Mouse (Mus musculus) adrenal gland, postnatal 10 days (tissue): ENCODE measurements around the gene Nrros. TPM values are rescaled to one million over a fixed set of nuclear protein-coding genes. Genes with fewer than 3 reads are reported as not detected.

ENCODE experiments used
- DNase-seq: peaks from one replicate; pipeline ENCODE4 v3.0.0; 2021; ENCODE audit warnings: mixed read lengths
- total RNA-seq, 2 experiments: library from RNA; stranded (reverse); gene quantifications; 2 replicates each; pipeline ENCODE4 v1.2.3; 2021

Nrros gene
- total RNA-seq, 2 experiments from 2014 or later, result 11.0 to 16.4 TPM

DNA sequence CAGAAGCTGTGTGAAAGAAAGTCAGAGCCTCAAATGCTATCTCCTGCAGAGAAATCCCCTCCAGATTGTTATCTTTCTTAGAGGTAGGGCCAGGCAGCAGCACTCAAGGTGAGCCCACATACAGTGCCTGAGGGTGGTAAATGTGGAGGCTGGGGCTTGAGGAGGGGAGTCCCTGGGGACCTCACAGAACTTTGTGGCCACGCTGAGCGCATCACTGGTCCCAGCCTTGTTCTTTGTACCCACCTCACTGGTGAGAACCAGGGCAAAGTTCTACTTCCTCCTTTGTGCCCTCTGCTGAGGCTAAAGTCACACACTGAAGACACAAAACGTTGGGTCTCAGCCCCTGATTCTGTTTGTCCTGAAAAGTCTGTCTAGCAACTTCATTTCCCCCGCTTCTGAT lies 2.0 kb downstream of the Nrros start:
- DNase-seq, result no peak

DNA sequence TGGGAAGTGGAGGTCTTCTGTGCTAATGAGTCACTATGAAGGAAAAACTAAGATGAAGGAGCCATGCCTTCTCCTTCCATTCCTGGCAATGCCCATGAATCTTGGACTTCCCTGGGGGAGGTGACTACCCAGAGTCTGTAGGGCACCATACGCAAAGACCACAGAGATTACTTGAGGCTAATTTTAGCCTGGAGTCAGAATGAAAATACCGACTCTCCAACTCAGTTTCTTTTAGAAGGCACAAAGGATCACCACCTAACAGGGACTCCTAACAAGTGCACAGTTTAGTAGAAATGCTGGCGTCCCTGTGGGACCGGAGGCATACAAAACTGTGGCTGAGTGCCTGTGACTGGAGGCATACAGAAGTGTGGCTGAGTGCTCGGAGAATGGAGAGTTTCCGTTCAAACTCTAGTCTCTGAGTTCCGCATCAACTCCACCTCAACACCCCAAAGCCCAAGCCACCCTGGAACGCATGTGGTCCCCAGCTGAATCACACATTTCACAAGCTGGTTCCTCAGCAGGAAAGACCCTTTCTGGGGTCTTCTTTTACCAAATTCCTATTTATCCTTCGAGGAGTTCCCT lies 4.6 kb downstream of the Nrros start:
- no peak for DNase-seq

DNA sequence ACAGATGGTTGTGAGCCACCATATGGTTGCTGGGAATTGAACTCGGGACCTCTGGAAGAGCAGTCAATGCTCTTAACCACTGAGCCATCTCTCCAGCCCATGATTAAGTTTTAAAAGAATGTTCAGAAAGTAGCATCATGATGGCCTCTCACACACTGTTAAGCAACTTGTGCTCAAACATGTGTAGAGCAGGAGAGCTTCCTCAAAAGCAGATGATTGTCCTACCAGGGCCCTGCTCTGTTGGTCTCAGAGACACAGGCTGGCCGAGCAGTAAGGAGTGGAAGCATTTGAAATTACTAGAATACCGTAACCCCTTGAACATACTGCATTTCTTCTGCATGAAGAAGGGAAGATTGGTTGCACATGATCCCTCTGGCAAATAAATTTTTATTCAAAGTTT lies 6.4 kb downstream of the Nrros start:
- no peak for DNase-seq

DNA sequence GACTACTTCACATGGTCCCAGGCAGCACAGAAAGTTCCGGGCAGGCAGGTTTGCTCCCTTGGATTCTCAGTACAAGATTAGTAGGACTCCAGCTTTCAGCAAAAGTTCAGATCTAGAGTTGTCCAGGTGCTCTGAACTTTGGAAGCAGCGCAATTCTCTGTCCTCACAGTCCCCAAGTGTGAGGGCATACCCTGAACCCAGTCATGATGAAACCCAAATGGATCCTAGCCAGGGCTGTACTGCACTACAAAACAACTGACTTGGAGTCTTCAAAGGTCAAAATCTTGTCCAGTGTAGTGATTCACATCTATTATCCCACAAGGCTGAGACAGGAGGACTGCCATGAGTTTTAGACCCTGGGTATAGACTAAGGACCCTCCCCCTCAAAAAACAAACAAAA lies 8.0 kb downstream of the Nrros start:
- DNase-seq, result peak; percentile 50

DNA sequence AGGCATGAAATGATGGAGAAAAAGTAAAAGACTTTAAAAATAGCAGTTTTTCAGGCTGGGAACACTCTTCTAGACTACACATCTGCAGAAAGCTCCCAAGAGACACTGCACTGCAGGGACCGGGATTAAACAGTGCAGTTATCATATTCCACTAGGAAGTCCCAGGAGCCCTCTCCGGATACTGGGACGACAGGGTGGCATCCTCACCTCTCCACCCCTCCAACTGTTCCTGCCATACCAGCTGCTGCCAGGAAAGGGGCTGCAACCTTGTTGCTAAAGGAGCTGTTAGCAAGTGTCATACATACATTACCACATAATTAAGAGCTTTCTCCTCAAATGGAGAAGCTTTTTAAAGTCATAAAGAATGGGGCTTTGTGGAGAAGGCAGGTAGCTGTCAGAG lies 8.7 kb downstream of the Nrros start:
- DNase-seq, result no peak

DNA sequence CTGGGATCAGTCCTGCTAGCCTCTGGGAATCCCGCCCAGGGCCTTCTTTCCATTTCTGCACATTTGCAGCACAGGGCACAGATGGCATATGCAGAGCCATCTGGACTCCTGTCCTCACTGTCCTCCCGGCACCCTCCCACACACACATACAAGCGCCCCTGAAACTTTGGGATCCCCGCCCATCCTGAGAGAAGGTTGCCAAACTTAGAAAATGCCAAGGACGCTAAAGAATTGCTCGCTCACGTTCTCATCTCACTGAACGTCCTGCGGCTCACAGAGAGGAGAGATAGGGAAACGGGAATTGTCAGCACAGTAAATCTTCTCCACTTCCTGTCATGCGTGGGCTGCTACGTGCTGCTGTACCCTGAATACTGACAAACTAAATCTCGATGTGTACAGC lies 11.0 kb downstream of the Nrros start:
- peak; percentile 83 for DNase-seq

DNA sequence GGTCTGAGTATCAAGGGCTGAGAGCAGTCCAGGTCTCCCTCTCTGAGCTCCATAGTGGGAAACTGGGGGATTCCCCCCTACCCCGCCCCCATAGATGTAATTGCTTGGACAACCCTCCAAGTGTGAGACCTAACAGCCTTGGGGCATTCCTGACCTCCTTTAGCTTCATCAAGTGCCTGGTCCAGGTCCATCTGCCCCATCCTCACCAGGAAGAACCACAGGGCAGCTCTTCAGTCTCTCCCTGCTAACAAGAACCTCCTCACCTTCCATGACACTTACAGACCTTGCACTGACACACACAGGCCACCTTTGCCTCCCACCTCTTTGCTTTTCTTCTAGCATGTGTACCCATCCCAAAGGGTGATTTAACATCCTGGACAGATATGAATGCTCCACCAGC lies 11.4 kb downstream of the Nrros start:
- DNase-seq, result no peak

DNA sequence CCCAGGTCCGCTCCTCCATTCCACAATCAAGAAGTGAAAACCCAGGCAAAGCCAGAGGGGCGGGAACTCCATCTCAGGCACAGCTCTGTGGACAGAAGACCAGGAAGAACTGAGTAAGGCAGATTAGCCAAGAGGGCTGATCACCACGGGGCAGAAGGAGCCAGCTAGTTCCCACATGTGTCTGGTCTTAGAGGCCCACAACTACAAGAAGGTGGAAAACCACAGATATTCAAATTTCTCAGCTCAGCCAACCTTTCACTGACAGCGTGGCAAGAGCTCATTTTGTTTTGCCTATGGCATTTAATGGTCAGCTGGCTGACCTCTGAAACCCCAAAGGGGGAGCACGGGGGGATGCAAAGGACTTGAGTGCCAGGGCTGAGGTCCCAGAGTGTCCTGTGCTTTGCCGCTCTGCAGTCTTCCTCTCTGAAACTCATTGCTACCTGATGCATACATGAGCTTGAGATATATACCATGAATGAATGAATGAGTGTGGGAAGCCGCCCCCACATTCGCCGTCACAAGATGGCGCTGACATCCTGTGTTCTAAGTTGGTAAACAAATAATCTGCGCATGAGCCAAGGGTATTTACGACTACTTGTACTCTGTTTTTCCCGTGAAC lies 17.7 kb downstream of the Nrros start:
- no peak for DNase-seq

DNA sequence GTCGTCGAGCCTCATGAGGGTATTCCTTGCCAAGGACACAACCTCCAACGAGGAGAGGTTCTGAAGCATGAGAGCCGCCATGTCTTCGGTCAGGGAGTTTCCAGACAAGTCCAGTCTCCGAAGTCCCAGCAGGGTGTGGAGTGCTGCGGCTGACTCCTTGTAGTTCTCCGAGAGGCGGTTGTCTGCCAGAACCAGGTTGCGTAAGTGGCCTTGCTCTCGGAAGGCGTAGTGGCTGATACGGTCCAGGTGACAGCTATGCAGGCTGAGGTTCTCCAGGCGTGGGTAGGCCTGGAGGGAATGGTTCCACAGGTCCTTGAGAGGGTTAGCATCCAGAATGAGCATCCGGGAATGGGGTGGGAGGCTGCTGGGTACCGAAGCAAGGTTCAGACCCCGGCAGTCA lies 20.8 kb downstream of the Nrros start:
- no peak for DNase-seq

DNA sequence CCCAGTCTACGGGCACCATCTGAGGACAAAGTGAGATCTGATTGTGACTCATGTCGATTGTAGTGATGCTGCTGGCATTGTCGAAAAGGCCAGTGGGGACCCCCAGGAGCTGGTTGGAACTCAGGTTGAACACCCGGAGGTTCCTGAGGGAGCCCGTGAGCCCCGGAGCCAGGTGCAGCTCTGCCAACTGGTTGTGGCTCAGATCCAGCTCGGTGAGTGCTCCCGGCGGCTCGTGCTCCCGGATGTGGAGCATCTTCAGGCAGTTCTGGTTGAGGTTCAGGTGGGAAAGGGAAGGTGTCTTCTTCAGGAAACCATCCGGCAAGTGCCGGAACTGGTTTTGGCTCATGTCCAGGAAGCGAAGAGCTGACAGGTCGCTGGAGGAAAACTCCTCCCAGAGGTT lies 21.6 kb downstream of the Nrros start:
- DNase-seq, result no peak

DNA sequence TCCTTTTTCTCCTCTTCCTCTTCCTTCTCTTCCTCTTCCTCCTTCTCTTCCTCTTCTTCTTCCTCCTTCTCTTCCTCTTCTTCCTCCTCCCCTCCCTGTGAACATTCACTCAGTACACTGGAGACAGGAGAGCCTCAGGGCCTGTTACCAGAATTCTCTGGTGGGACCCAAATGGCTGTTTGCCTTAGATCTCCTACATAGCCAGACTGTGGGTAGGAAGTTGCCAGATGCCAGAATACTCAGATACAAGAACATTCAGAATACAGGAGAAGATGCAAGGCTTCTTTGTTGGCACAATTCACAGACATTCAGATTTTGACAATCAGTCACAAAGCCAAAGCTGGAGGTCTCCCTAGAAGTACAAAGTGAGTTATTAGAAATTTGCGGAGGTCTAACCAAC lies 26.4 kb downstream of the Nrros start:
- no peak for DNase-seq

DNA sequence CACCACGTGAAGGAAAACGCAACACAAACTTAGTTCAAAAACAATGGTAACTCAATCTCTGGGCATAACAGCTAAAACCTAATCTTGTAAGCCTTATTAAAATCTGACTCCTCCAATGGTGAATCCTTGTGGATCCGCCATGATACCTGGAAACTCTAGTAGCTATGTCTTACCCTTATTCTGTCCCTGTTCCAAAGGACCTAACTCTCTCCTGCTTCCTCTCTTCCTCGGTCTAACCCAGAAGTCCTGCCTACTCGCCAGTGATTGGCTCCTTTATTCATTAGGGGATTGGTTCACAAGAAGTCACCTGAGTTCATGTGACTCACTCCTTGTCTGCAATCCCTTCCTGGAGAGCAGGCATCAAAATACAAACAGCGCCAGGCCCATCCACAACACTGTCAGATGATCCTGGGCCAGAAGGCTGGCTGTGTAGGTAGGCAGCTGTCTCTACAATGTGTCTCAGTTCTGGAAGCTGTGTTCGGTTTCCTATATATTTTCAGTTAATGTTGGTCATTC lies 29.5 kb downstream of the Nrros start:
- no peak for DNase-seq

DNA sequence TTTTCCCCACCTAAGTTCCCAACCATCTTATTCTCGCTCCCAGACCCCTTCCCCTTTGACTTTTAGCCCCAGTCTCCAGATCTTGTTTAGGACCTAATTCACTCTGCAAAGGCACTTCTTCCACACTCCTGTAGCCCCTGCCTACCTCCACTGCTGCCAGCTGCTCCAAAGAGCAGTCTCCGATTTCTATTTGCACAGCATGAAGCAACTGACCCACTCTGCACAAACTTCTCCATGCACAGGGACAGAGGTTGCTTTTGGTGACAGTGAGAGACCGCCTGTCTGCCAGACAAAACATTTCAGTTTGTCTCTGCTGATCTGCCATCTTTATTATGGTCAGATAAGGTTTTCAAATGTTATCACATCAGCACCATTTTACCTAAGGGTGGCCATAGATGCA lies 32.2 kb downstream of the Nrros start:
- no peak for DNase-seq

DNA sequence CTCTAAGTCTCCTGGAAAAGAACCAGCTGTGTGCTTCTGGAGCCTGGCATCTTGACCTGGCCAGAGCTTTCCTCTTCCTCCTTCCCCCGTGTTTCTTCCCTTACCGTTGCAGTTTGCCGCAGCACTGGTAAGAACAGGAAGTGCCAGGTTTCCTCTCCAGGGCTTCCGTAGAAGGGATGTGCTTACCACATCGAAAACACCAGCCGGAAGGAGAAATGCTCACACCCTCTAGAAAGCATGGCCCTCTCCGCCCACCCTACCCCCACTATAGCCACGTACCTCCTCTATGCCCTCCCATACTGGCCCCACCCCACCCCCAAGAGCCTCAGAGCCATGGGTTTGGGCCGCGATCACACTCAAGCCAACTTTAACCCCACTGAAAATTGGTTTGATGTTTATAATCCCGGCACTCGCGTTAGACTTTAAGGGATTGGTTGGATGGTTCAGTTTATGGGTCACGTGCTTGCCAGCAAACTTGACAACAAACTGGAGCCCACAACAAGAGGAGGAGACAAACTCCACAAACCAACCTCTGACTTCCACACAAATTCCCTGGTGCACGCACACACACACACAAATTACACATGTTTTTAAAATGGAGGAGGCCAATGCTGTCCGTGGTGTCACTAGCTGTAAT lies 35.1 kb downstream of the Nrros start:
- no peak for DNase-seq

DNA sequence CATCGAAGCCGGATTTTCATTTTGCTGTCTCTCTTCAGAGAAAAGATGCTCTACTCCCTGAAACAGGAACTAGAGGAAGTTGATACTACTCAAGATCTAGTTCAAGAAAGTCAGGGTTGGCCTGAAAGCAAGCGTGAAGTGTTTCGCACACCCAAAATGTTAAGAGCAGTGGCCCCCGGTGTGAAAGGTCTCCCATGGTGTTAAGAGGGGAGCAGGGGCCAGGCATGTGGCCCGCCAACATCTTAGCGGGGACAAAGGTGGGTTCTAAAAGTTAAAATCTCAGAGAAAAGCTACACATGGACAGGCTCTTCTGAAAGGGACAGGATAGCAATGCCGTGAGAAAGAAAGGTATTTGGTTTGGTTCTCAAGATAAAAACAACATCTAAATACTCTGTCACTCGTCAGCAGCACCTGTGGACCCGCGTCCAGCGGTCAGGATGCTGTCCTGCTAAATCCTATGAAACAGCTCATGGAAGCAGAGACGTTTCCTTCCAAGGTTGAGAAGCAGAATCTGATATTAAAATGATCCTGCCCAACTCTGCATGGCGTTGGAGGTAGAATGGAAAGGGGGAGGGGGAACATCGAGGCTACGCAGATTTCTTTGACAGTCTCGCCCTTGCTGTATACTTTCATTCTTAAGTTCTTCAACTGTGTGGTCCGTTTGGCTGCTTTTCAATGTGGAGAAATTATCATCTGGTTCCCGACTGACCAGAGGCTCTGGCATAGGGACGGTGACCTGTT lies 35.8 kb downstream of the Nrros start:
- DNase-seq, result no peak

DNA sequence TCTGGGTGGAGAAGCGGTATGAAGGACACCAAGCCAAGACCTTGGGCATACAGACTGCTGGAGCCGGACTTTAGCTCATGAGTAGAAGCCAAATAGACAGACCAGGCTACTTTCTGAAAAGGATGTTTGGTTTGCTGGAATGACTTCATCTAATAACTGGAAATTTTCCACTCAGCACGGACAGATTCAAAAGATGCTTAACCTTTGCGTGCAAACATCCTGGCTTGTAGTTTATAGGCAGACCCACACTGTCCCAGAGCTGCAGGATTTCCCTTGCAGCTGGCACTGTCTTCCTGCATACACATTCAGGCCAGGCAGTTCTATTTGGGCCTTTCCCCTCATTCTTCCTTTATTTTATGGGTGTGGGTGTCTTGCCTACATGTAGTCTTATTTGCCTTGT lies 38.3 kb downstream of the Nrros start:
- no peak for DNase-seq

DNA sequence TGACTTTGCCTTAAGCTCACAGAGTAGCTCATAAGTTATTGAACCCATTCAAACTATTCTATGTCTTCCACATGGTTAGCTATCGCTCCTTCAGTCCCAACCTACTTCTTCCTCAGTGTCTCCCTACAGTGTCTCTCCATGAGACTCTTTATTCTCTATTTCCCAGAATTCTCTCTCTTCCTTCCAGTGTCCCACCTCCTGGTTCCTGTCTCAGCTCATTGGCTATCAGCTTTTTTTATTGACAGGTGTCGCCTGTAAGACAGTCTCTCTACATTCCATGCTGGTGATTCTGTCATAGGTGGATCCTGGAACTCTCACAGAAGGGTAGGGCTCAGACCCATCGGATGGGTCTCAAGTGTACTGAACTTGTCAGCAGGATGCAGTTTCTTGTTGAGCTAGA lies 40.0 kb downstream of the Nrros start:
- no peak for DNase-seq

DNA sequence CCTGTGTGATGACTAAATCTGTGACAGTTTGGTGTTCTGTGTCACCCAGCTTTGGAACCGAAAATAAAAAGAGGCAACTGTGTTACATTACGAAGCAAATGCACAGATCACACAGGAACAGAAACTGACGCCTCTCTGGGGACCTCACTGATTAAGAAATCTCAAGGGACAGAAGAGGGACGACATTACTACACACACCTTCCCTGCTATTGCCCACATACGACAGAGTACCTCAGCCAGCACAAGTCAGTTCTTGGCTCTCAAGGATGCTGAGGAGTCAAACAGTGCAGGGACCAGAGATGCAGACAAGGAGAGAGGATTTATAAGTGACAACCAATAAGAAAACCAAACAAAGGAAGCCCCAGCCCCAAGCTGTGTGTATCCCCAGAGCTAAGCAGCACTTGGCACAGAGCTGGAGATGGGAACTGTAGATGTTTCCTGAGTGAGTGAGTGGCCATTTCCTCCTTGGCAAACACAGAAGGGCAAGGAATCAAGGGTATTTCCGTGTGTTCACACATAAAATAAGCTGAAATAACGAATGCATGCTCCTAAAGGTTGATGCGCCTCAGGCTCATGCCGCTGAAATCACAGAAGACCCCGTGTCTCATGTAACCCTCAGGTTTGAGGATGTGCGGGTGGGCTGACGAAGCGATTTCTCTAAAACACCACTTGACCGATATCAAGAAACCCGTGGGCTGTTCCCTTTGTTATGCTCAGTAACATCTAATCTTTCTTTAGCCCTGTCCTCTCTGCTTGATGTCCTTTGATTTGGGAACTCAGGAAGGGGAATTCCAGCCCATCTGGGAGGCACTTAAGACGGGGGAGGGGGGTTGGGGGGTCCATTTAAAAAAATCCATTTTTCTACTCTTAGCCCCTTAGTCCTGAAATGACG lies 40.7 kb downstream of the Nrros start:
- no peak for DNase-seq

DNA sequence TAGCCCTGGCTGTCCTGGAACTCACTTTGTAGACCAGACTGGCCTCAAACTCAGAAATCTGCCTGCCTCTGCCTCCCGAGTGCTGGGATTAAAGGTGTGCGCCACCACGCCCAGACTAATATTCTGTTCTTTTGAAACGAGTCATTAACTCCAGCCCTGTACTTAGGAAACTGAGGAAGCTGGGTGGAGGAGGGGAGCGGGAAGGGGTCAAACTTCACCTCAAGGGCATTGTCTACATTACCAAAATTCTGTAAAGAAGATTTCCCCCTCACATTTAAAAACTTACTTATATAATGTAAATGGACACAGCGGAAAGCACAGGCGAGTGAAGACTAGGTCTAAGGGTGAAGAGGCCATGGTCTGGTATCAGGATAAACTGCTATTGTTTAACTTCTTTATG lies 41.4 kb downstream of the Nrros start:
- DNase-seq, result no peak

DNA sequence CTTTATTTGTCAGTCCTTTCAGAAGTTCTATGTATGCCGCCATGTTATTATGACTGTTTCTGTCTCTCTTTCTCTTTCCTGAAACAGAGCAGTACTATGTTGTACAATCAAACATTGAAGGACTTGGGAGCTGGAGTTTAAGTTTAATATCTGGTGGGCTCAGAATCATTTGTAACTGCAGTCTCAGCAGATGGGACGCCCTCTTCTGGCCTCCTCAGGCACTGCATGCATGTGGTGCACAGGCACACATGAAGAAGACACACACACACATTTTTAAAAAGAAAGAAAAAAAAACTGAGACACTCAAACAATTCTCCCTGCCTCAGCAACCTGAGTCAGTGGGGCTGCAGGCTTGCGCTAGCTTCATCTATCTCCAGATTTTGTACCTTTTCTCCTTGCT lies 44.9 kb downstream of the Nrros start:
- DNase-seq, result no peak

DNA sequence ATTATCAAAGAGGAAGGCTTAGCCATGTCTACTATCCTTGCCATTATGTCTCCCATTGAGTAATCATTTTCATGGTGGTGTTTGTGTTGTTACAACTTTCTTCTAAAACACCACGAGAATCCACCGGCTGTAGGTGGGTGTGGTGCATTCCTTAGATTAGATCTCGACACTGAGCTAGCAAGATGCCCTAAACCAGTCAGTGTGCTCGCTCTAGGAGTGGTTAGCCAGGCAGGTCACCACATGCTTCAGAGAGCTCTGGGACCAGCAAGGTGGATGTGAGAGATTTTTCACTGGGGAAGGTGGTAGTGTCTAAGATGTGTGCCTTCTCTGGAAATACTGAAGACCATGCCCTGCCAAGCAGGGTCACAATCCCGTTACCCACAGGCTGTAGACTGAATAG lies 49.2 kb downstream of the Nrros start:
- DNase-seq, result no peak

DNA sequence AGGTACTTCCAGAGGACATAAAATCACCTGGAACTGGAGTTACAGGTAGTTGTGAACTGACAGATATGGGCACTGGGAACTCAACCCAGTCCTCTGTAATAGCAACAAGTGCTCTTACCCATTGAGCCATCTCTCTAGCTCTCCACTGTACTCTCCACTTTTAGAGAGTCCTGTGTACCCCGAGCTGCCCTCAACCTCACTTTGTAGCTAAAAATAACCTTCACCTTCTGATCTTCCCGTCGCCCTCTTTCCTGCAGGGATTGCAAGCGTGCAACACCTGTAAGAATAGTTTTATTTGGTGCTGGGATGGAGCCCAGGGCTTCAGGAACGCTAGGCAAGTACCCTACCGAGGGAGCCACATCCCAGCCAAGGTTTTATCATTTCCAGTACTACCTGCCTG lies 49.6 kb downstream of the Nrros start:
- DNase-seq, result no peak
